ENCODE assay signal across 9 mouse cellular contexts in genomic region chr2:31067059-31067595, GRCm38 (mm10).
DNase-seq lines count a peak whose midpoint lies in the region; ATAC-seq and TF ChIP-seq lines count a peak whose summit lies in the region.
"Had no signal": no experiment of that assay in that cellular context is flagged by ENCODE, and none has a peak within 500 bp of the region (broad histone marks: within the 10 kb centered on the region; RNA-seq: fewer than 3 reads in every experiment).

No protein-coding gene starts in this region.

- ATAC-seq in neural tube, embryonic 11.5 days (ENCODE audit: insufficient read depth, low FRiP score, low TSS enrichment), result no peak
- no peak for ATAC-seq in hindbrain, postnatal 0 days
- no peak for ATAC-seq in neural tube, embryonic 15.5 days (ENCODE audit: low FRiP score)

- no peak for DNase-seq in neural tube, embryonic 11.5 days (ENCODE audit: low spot score)
- DNase-seq in neural tube, embryonic 10.5 days (ENCODE audit: extremely low spot score, low spot score), result no peak
- DNase-seq in hindbrain, postnatal 0 days (ENCODE audit: low spot score), result peak; percentile 23
- DNase-seq in lung, adult 18-20 months, result no peak
- no peak for DNase-seq in adrenal gland, postnatal 4 days (ENCODE audit: low spot score in 2 of 2)
- no peak for DNase-seq in right cerebral cortex, adult 18-20 months
- DNase-seq: lung, postnatal 14 days had no signal

- TF ChIP-seq POLR2A in embryonic fibroblast, embryonic 13.5 days (IDR thresholded peaks at IDR 0.05; ENCODE audit: low read depth, low read length), result no peak

- no peaks in the 10 kb centered on the region for H3K9me3 ChIP-seq in neural tube, embryonic 11.5 days (ENCODE audit: control insufficient read depth, low read length)
- no peaks in the 10 kb centered on the region for H3K9me3 ChIP-seq in hindbrain, postnatal 0 days (ENCODE audit: low read length)
- H3K9me3 ChIP-seq in neural tube, embryonic 15.5 days (replicated peaks), result no peaks in the 10 kb centered on the region

- no peak for TF ChIP-seq CTCF in embryonic fibroblast, embryonic 13.5 days (IDR thresholded peaks at IDR 0.05; ENCODE audit: borderline replicate concordance, insufficient read depth, low read length)
- no peak for TF ChIP-seq CTCF in hindbrain, postnatal 0 days (IDR thresholded peaks at IDR 0.05; ENCODE audit: low read depth)

- H3K4me1 ChIP-seq in neural tube, embryonic 11.5 days (ENCODE audit: control insufficient read depth, insufficient read depth, low read length), result peaks cover 9% of the 10 kb centered on the region; the same call in 1 of the 2 replicates
- H3K4me1 ChIP-seq in embryonic fibroblast, embryonic 13.5 days (ENCODE audit: control insufficient read depth, insufficient read depth, low read length), result peaks cover 22% of the 10 kb centered on the region
- H3K4me1 ChIP-seq in hindbrain, postnatal 0 days (ENCODE audit: insufficient read depth, low read length), result peaks cover 9% of the 10 kb centered on the region; the same call in 1 of the 2 replicates
- peaks cover 14% of the 10 kb centered on the region for H3K4me1 ChIP-seq in neural tube, embryonic 15.5 days

- H3K4me3 ChIP-seq in neural tube, embryonic 11.5 days (ENCODE audit: low read depth, low read length), result no peak overlapping the region
- H3K4me3 ChIP-seq in embryonic fibroblast, embryonic 13.5 days (ENCODE audit: insufficient read depth, low read length), result no peak overlapping the region
- no peak overlapping the region for H3K4me3 ChIP-seq in hindbrain, postnatal 0 days (ENCODE audit: low read length)
- no peak overlapping the region for H3K4me3 ChIP-seq in neural tube, embryonic 15.5 days (replicated peaks)

- H3K27ac ChIP-seq in neural tube, embryonic 11.5 days (ENCODE audit: low read depth, low read length), result peak overlapping the region; percentile 94; the same call in 1 of the 2 replicates
- peak overlapping the region; percentile 92 for H3K27ac ChIP-seq in embryonic fibroblast, embryonic 13.5 days (ENCODE audit: insufficient read depth, low read length)
- H3K27ac ChIP-seq in hindbrain, postnatal 0 days, result peak overlapping the region; percentile 77
- H3K27ac ChIP-seq in neural tube, embryonic 15.5 days (replicated peaks), result peak overlapping the region; percentile 62

- no peaks in the 10 kb centered on the region for H3K36me3 ChIP-seq in neural tube, embryonic 11.5 days (ENCODE audit: control insufficient read depth, insufficient read depth, low read length)
- H3K36me3 ChIP-seq in hindbrain, postnatal 0 days (ENCODE audit: insufficient read depth, low read length), result no peaks in the 10 kb centered on the region
- H3K36me3 ChIP-seq in neural tube, embryonic 15.5 days, result peaks cover 6% of the 10 kb centered on the region; the same call in 1 of the 2 replicates

- H3K9ac ChIP-seq in neural tube, embryonic 11.5 days (ENCODE audit: low read length), result no peak overlapping the region
- H3K9ac ChIP-seq in hindbrain, postnatal 0 days (replicated peaks; ENCODE audit: low read length), result no peak overlapping the region
- H3K9ac ChIP-seq in neural tube, embryonic 15.5 days (replicated peaks), result no peak overlapping the region

- H3K4me2 ChIP-seq in neural tube, embryonic 11.5 days (ENCODE audit: low read depth), result no peak overlapping the region
- no peak overlapping the region for H3K4me2 ChIP-seq in hindbrain, postnatal 0 days (ENCODE audit: low read depth, low read length)
- H3K4me2 ChIP-seq in neural tube, embryonic 15.5 days, result no peak overlapping the region

- WGBS in neural tube, embryonic 11.5 days, result 81% methylated on average over 13 of the region's 13 CpGs
- 65% methylated on average over 13 of the region's 13 CpGs for WGBS in hindbrain, postnatal 0 days
- WGBS in neural tube, embryonic 15.5 days, result 80% methylated on average over 13 of the region's 13 CpGs

- H3K27me3 ChIP-seq in neural tube, embryonic 11.5 days (ENCODE audit: control insufficient read depth, insufficient read depth, low read length), result no peaks in the 10 kb centered on the region
- H3K27me3 ChIP-seq in hindbrain, postnatal 0 days (ENCODE audit: insufficient read depth, low read length), result no peaks in the 10 kb centered on the region
- no peaks in the 10 kb centered on the region for H3K27me3 ChIP-seq in neural tube, embryonic 15.5 days (replicated peaks)
